Mouse (Mus musculus) ES-E14 (cell line): Measurements from ENCODE around the gene C1galt1. TPM values are rescaled to one million over a fixed set of nuclear protein-coding genes. Genes with fewer than 3 reads are reported as not detected.

ENCODE experiments used
- DNase-seq: peaks from one replicate; pipeline ENCODE4 v3.0.0-alpha.2; 2013; ENCODE audit warnings: low read depth, low spot score
- H3K27ac ChIP-seq: 2 replicates; pipeline ENCODE4 v1.5.1; 2012; ENCODE audit warnings: low read depth, mild to moderate bottlenecking, low read length, moderate library complexity, mixed read lengths; ENCODE audit not compliant: poor library complexity, insufficient read depth, severe bottlenecking
- H3K36me3 ChIP-seq: 2 replicates; pipeline ENCODE4 v1.6.1; 2012; ENCODE audit warnings: mild to moderate bottlenecking, low read length, moderate library complexity, mixed read lengths; ENCODE audit not compliant: control insufficient read depth, poor library complexity, insufficient read depth, severe bottlenecking
- H3K4me1 ChIP-seq, 2 experiments: fragments of 150-350 bp in 1 of 2; sonication (generic) in 1 of 2; 2 replicates each; pipeline ENCODE4 v1.6.1; 2012; ENCODE audit warnings: low read length in 2 of 2, mild to moderate bottlenecking in 1 of 2, mixed read lengths in 1 of 2; ENCODE audit not compliant: control insufficient read depth in 2 of 2, insufficient read depth in 2 of 2, poor library complexity in 1 of 2
- H3K4me3 ChIP-seq, 2 experiments: fragments of 150-350 bp in 1 of 2; sonication (generic) in 1 of 2; 2 replicates each; pipeline ENCODE4 v1.5.1; 2012; ENCODE audit warnings: low read length in 2 of 2, low read depth in 1 of 2, mild to moderate bottlenecking in 1 of 2, mixed read lengths in 1 of 2; ENCODE audit not compliant: insufficient read depth in 1 of 2, poor library complexity in 1 of 2, severe bottlenecking in 1 of 2
- H3K9ac ChIP-seq: 2 replicates; pipeline ENCODE4 v1.6.1; 2012; ENCODE audit warnings: low read depth, mild to moderate bottlenecking, low read length, mixed read lengths; ENCODE audit not compliant: poor library complexity, insufficient read depth, severe bottlenecking
- H3K9me3 ChIP-seq: fragments of 150-350 bp; sonication (generic); 2 replicates; pipeline ENCODE4 v1.6.1; 2012; ENCODE audit warnings: low read depth, mild to moderate bottlenecking, low read length; ENCODE audit not compliant: control insufficient read depth, insufficient read depth
- CHD2 ChIP-seq: IDR thresholded peaks from 2 replicates; pipeline ENCODE4 v1.6.1; 2014; ENCODE audit warnings: mild to moderate bottlenecking, low read depth, low read length, inconsistent platforms
- HCFC1 ChIP-seq: IDR thresholded peaks from 2 replicates; pipeline ENCODE4 v1.6.1; 2012; ENCODE audit warnings: low read length, inconsistent platforms, borderline replicate concordance; ENCODE audit not compliant: insufficient read depth
- MAFK ChIP-seq: IDR thresholded peaks from 2 replicates; pipeline ENCODE4 v1.6.1; 2014; ENCODE audit warnings: mild to moderate bottlenecking, low read depth, low read length, inconsistent platforms; ENCODE audit not compliant: insufficient read depth
- ZC3H11A ChIP-seq: IDR thresholded peaks from 2 replicates; pipeline ENCODE4 v1.6.1; 2012; ENCODE audit warnings: low read depth, mild to moderate bottlenecking, inconsistent platforms, low read length, borderline replicate concordance
- ZNF384 ChIP-seq: IDR thresholded peaks from 2 replicates; pipeline ENCODE4 v1.6.1; 2012; ENCODE audit warnings: low read depth, low read length, inconsistent platforms
- in situ Hi-C, 2 experiments: fragments of 600-800 bp; cut with MboI; formaldehyde crosslinking; loops; one replicate each; pipeline ENCODE4 v1.15.1; 2025; ENCODE audit warnings: low sequenced_read_pairs in 2 of 2, inconsistent platforms in 1 of 2; ENCODE audit not compliant: unreplicated experiment in 2 of 2
- total RNA-seq: library from RNA; depleted of rRNA; stranded (reverse); fragments of 300-350 nt; gene quantifications from 2 replicates; pipeline ENCODE4 v1.2.3, GENCODE M21; 2012

The C1galt1 gene
- total RNA-seq, 1 experiment: 7.0 TPM

DNA sequence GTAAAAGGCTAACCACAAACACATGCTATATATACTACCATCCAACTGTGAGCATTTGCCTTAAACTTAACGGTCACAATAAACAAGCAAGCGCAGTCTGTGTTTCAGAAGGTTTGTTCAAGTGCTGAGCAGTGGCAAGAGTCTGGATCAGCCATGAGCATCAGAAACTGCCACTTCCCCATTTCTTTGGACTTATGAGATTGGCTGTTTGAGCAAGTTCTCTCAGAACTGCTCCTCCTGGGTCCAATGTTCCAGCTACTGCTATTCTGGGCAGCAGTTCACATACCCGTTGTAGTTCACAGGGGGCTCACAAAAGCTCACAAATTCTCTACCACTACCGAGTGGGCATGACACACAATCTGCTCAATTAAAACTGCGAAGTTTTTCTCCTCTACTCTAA, 28.4 kb upstream of the C1galt1 start:
- no peak for DNase-seq
- H3K9me3 ChIP-seq: no peaks in the 10 kb centered on the region
- no peak overlapping the region for H3K9ac ChIP-seq
- no peaks in the 10 kb centered on the region for H3K4me1 ChIP-seq
- H3K36me3 ChIP-seq: no peaks in the 10 kb centered on the region
- no peak for TF ChIP-seq HCFC1
- TF ChIP-seq MAFK: no peak
- no peak for TF ChIP-seq ZC3H11A
- no peak for TF ChIP-seq CHD2
- TF ChIP-seq ZNF384: no peak
- H3K27ac ChIP-seq: no peak overlapping the region
- in situ Hi-C loops: no loop called here
- no peak overlapping the region for H3K4me3 ChIP-seq

DNA sequence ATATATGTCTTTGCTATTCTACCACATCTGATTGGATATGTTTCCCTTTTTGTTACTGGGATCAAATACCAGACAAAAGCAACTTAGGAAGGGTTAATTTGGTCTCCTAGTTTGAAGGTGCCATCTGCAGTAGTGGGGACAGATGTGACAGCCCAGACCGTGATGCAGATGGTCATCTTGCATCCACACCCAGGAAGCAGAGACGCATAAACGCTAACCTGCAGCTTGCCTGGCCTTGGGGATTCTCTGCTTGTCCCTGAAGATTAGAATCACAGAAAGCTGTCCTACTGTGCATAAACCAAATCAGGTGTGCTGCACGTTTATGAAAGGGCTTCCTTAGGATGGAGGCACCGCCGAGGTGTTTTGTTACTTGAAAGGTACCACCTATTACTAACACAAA, 22.0 kb upstream of the C1galt1 start:
- no peak overlapping the region for H3K9ac ChIP-seq
- in situ Hi-C loops: no loop called here
- DNase-seq: no peak
- TF ChIP-seq ZNF384: no peak
- no peak for TF ChIP-seq MAFK
- no peak for TF ChIP-seq HCFC1
- H3K9me3 ChIP-seq: no peaks in the 10 kb centered on the region
- no peak overlapping the region for H3K4me3 ChIP-seq
- peaks cover 0 to 4% of the 10 kb centered on the region in 2 experiments; a peak in 1 of 4 replicates for H3K4me1 ChIP-seq
- no peak overlapping the region for H3K27ac ChIP-seq
- no peaks in the 10 kb centered on the region for H3K36me3 ChIP-seq

DNA sequence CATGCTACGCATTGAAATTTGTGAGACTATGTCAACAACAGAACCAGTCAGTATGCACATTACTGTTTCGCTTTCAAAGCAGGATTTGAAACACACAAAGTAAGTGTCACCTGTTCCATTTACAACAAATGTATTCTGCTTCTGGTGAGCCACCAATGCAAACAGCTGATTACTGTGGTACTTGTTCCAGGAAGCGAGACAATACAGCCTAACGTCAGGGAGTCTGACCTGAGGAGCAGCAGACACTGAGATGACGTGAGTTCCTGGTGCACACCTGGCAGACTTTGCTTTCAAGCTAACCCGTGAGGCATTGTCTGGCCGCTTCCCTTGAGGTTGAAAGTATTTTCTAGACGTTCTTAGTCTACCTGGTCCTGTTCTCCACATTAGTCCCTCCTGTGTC, 13.8 kb upstream of the C1galt1 start:
- H3K4me3 ChIP-seq: no peak overlapping the region
- in situ Hi-C loops: no loop called here
- no peak for TF ChIP-seq ZC3H11A
- TF ChIP-seq HCFC1: no peak
- no peak for TF ChIP-seq MAFK
- no peak for TF ChIP-seq CHD2
- no peak for TF ChIP-seq ZNF384
- H3K4me1 ChIP-seq: no peaks in the 10 kb centered on the region
- DNase-seq: no peak
- no peaks in the 10 kb centered on the region for H3K36me3 ChIP-seq
- no peaks in the 10 kb centered on the region for H3K9me3 ChIP-seq
- H3K9ac ChIP-seq: no peak overlapping the region
- H3K27ac ChIP-seq: no peak overlapping the region

DNA sequence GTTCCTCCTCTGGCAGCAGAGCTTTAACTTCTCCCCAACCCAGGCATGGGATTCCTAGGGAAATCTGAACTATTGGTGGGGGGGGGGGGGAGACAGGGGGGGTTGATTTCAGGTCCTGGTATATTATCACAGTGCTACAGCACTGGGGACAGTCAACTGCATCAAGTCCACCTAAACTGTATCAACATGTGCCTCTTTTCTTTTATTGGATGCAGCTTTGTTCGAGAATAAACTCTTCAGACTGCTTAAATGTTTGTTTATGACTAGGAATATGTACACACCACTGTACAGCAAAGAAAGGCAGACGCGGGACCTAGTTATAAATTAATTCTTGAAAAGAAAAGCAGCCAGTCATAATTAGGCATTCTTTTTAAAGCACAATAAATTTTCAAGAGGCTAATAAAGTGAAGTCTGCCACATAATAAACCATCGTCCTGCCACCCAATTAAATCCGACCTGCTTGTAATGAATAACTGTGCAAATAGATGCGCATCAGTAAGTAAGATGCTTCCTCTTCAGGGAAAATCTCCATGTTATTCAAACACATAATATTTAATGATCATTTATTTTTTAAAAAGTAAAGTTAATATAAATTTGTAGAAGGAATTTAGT, 12.0 kb upstream of the C1galt1 start:
- Histone ChIP-seq H3K9ac (no peak overlapping the region), H3K9me3 (no peaks in the 10 kb centered on the region), H3K36me3 (no peaks in the 10 kb centered on the region), H3K27ac (no peak overlapping the region), H3K4me3 (no peak overlapping the region), H3K4me1 (no peaks in the 10 kb centered on the region)
- DNase-seq: no peak
- TF ChIP-seq MAFK (no peak), HCFC1 (no peak), CHD2 (no peak), ZNF384 (no peak), ZC3H11A (no peak)
- in situ Hi-C loops: no loop called here
